Mouse (Mus musculus) cortical plate, adult 2 months (tissue): ENCODE results near the gene Itpr2.

Experiments used
- CTCF ChIP-seq: fragments of 200-500 bp; IDR thresholded peaks from 2 replicates; pipeline ENCODE4 v1.5.1; 2011; ENCODE audit warnings: mild to moderate bottlenecking, control low read depth, low read length; ENCODE audit not compliant: insufficient read depth; ENCODE audit errors: extremely low read depth
- POLR2A ChIP-seq: fragments of 200-500 bp; IDR thresholded peaks from 2 replicates; pipeline ENCODE4 v1.6.1; 2011; ENCODE audit warnings: mild to moderate bottlenecking, low read length, control low read depth; ENCODE audit not compliant: insufficient read depth; ENCODE audit errors: extremely low read depth

- TF ChIP-seq CTCF (no peak), POLR2A (no peak)
Observed at GRCm38 (mm10) chr6:146248341-146248740, 253.7 kb downstream of the Itpr2 start.
